Mouse (Mus musculus): Measurements from ENCODE around the gene Add2.

- no peak for TF ChIP-seq CTCF (IDR thresholded peaks at IDR 0.05; ENCODE audit: low read depth, low read length)
- TF ChIP-seq POLR2A (IDR thresholded peaks at IDR 0.05; ENCODE audit: insufficient read depth, low read length): no peak
- TF ChIP-seq EP300 (IDR thresholded peaks at IDR 0.05; ENCODE audit: insufficient read depth, low read depth, low read length): no peak
These were observed 124.2 kb downstream of the Add2 start for GRCm38 (mm10) chr6:86152676-86153075.

Measured in ES-Bruce4 (cell line).